Mouse (Mus musculus) stomach, postnatal 0 days (tissue): ENCODE measurements around the gene Phospho1.

Experiments
- CTCF ChIP-seq: IDR thresholded peaks from 2 replicates; pipeline ENCODE4 v1.5.1; 2016; ENCODE audit warnings: antibody characterized with exemption, low read depth, mild to moderate bottlenecking, moderate library complexity
- EP300 ChIP-seq: optimal IDR thresholded peaks from 2 replicates; pipeline ENCODE3; 2016; ENCODE audit warnings: antibody characterized with exemption

DNA sequence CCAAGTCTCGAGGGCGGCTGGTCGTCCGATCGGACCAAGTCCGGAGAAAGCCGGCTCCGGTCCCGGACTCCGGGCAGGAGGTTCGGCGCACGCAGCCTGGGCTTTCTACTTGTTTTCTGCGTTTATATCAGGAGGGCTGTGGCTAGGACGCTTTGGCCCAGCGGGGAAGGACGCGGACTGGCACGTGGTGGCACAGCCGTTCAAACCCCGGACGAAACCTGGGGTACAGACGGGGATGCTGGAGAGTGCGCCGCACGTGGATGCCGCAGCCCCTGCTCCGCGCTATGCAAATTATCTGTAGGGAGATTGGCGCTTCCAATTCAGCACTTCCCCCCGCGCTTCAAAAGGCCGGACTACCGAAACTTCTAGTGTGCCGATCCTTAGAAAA lies 35.2 kb downstream of the Phospho1 start:
- no peak for TF ChIP-seq EP300
- TF ChIP-seq CTCF: peak; percentile 26; the same call in 1 of the 2 replicates
